13 mouse cellular contexts compared by ENCODE assay signal in the genomic region with DNA sequence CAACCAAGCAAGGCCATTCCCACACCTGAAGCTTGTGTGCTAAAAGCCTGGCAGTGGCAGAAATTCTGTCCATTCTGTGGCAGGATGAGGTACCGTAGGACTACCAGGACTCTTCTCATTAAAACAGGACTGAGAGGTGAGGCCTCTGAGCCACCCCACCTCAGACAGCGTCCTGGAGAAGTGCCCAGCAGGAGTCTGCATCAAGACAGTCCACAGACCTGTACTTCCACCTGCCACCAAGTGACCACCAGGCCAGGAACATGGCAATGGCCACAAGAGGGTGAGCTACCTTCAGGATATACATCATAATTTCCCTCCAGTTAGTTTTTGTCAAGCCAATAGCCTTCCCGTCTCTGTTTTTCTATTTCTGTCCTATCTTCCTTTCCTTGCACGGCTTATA. TPM values are rescaled to one million over a fixed set of nuclear protein-coding genes. Genes with fewer than 3 reads are reported as not detected.
A peak's percentile ranks its signal among the peaks of the same experiment; 100 is the strongest.
DNase-seq lines count a peak whose midpoint lies in the region; ATAC-seq and TF ChIP-seq lines count a peak whose summit lies in the region.
"Had no signal": no experiment of that assay in that cellular context is flagged by ENCODE, and none has a peak within 500 bp of the region (broad histone marks: within the 10 kb centered on the region; RNA-seq: fewer than 3 reads in every experiment).

No protein-coding gene starts in this region.

- no peaks in the 10 kb centered on the region for H3K27me3 ChIP-seq in heart, embryonic 10.5 days (ENCODE audit: insufficient read depth, poor library complexity, severe bottlenecking)
- H3K27me3 ChIP-seq in intestine, embryonic 15.5 days (replicated peaks): no peaks in the 10 kb centered on the region
- H3K27me3 ChIP-seq: liver, embryonic 13.5 days; midbrain, embryonic 13.5 days had no signal

- WGBS in heart, embryonic 10.5 days: 88% methylated on average over 4 of the region's 4 CpGs
- 90% methylated on average over 4 of the region's 4 CpGs for WGBS in intestine, embryonic 15.5 days

- H3K4me3 ChIP-seq in heart, embryonic 10.5 days: no peak overlapping the region
- H3K4me3 ChIP-seq in layer of hippocampus, adult 2 months: no peak overlapping the region
- H3K4me3 ChIP-seq in intestine, embryonic 15.5 days (replicated peaks): no peak overlapping the region
- H3K4me3 ChIP-seq: liver, embryonic 13.5 days; midbrain, embryonic 13.5 days had no signal

- 0 out of 2 replicates have a peak, but pooled peaks have one; percentile 2 for TF ChIP-seq CTCF in layer of hippocampus, adult 2 months (conservative IDR thresholded peaks at IDR 0.05)

- no peak overlapping the region for H3K27ac ChIP-seq in heart, embryonic 10.5 days
- H3K27ac ChIP-seq in layer of hippocampus, adult 2 months: no peak overlapping the region; the same call in 1 of the 2 replicates
- peak overlapping the region; percentile 84 for H3K27ac ChIP-seq in intestine, embryonic 15.5 days
- H3K27ac ChIP-seq: liver, embryonic 13.5 days; midbrain, embryonic 13.5 days had no signal

- H3K9ac ChIP-seq in intestine, embryonic 15.5 days: no peak overlapping the region
- H3K9ac ChIP-seq: liver, embryonic 13.5 days; midbrain, embryonic 13.5 days had no signal

- 0 out of 2 replicates have a peak overlapping the region, but pooled peaks have one; percentile 3 for H3K4me2 ChIP-seq in intestine, embryonic 15.5 days (replicated peaks)
- H3K4me2 ChIP-seq: liver, embryonic 13.5 days; midbrain, embryonic 13.5 days had no signal

- H3K9me3 ChIP-seq in heart, embryonic 10.5 days: no peaks in the 10 kb centered on the region
- H3K9me3 ChIP-seq in intestine, embryonic 15.5 days: no peaks in the 10 kb centered on the region
- H3K9me3 ChIP-seq: liver, embryonic 13.5 days; midbrain, embryonic 13.5 days had no signal

- DNase-seq in heart, embryonic 10.5 days (ENCODE audit: low spot score): peak; percentile 35
- no peak for DNase-seq in heart, postnatal 4 days
- peak in 1 of 2 experiments; percentile 4 for DNase-seq in layer of hippocampus, adult 2 months (ENCODE audit: low spot score in 2 of 2)
- no peak for DNase-seq in layer of hippocampus, adult 9-11 months
- peak; percentile 54 for DNase-seq in cerebellum, adult 9-11 months
- no peak for DNase-seq in T-cell, adult 2 months (ENCODE audit: low spot score)
- DNase-seq: liver, embryonic 13.5 days; lung, postnatal 4 days; thymus, postnatal 25 days had no signal

- H3K36me3 ChIP-seq in heart, embryonic 10.5 days: peaks cover 100% of the 10 kb centered on the region
- H3K36me3 ChIP-seq in intestine, embryonic 15.5 days: peaks cover 43% of the 10 kb centered on the region

- peak; percentile 5; the same call in 1 of the 2 replicates for ATAC-seq in intestine, embryonic 15.5 days
- ATAC-seq: forebrain, embryonic 14.5 days; midbrain, embryonic 13.5 days had no signal

- peaks cover 2% of the 10 kb centered on the region; the same call in 1 of the 2 replicates for H3K4me1 ChIP-seq in heart, embryonic 10.5 days
- 0 out of 2 replicates have a peak, but pooled peaks cover 7% of the 10 kb centered on the region for H3K4me1 ChIP-seq in intestine, embryonic 15.5 days (replicated peaks)
- H3K4me1 ChIP-seq: liver, embryonic 13.5 days; midbrain, embryonic 13.5 days had no signal

RNA-seq across cellular contexts. Expression of gene Krba1, which starts 16.8 kb away (rescaled TPM):
- 17.5 and 25.6 TPM in 2 replicates for polyA plus RNA-seq in heart, embryonic 10.5 days (2016; fragmentation: Nextera tagmentation; extraction: Ambion mirVana)
- total RNA-seq in heart, postnatal 4 days (2021): 10 to 100 TPM; 32.5 to 40.1 TPM
- 10 to 100 TPM; 42.9 to 49.3 TPM for total RNA-seq in layer of hippocampus, adult 2 months (2021)
- polyA plus RNA-seq in intestine, embryonic 15.5 days (2015; fragmentation: Nextera tagmentation; extraction: Ambion mirVana): 14.2 and 17.5 TPM in 2 replicates

RNA-seq across cellular contexts. Expression of gene Zfp467, which starts 33.5 kb away (rescaled TPM):
- 13.4 and 13.9 TPM in 2 replicates for polyA plus RNA-seq in heart, embryonic 10.5 days (2016; fragmentation: Nextera tagmentation; extraction: Ambion mirVana)
- total RNA-seq in heart, postnatal 4 days (2021): 10 to 100 TPM; 17.1 to 25.9 TPM
- 10 to 100 TPM; 20.2 to 25.8 TPM for total RNA-seq in layer of hippocampus, adult 2 months (2021)
- 17.2 and 18.4 TPM in 2 replicates for polyA plus RNA-seq in intestine, embryonic 15.5 days (2015; fragmentation: Nextera tagmentation; extraction: Ambion mirVana)

RNA-seq across cellular contexts. Expression of gene Sspo, which starts 35.9 kb away (rescaled TPM):
- polyA plus RNA-seq in heart, embryonic 10.5 days (2016; fragmentation: Nextera tagmentation; extraction: Ambion mirVana): 0.15 and 0.64 TPM in 2 replicates
- under 1 TPM; 0.38 to 0.64 TPM for total RNA-seq in heart, postnatal 4 days (2021)
- 1 to 10 TPM in 1 of 2 experiments, under 1 TPM in 1; 0.92 to 1.5 TPM for total RNA-seq in layer of hippocampus, adult 2 months (2021)
- polyA plus RNA-seq in intestine, embryonic 15.5 days (2015; fragmentation: Nextera tagmentation; extraction: Ambion mirVana): 0.54 and 1.1 TPM in 2 replicates
- total RNA-seq: hematopoietic stem cell, adult 5-6 weeks had no signal

Comparison
In these comparisons a context has a peak if more than half of its experiments do, and no peak if none do; other contexts are left out.
1. DNase-seq: peak in heart, embryonic 10.5 days (single experiment) and cerebellum, adult 9-11 months (single experiment); none in heart, postnatal 4 days (single experiment), layer of hippocampus, adult 9-11 months (single experiment) and T-cell, adult 2 months (single experiment).